Mouse (Mus musculus): Measurements from ENCODE around the gene Adap1.

DNA sequence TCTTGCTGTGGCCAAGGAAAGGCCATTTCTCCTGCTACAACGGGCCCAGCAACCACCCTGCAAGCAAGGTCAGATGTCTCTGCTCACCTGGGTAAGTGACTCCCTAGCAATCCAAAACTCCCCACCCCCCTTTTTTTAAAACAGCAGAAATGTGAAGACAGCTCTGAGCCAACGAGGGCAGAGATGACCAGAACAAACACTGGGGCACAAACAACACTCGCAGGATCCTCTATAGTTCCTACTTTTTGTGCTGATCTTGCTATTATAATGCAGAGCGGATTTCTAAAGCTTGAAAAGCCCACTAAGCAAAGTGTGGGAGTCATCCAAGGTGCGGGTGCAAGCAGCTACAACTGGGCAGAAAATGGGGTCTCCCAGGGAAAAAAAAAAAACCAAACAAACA lies 45.7 kb upstream of the Adap1 start:
- no peak for TF ChIP-seq CTCF (IDR thresholded peaks at IDR 0.05; ENCODE audit: borderline replicate concordance, insufficient read depth, low read depth, low read length)
- TF ChIP-seq POLR2A (IDR thresholded peaks at IDR 0.05; ENCODE audit: borderline replicate concordance, insufficient read depth, low read length) = no peak
